Mouse (Mus musculus): ENCODE measurements around the gene Pxn.
A peak's percentile ranks its signal among the peaks of the same experiment; 100 is the strongest.
"Not testable (repeated sequence)": the region's sequence is repeated elsewhere in the genome, so short reads cannot be mapped to it uniquely, and the experiment has no call there.

Pxn gene

GRCm38 (mm10) chr5:115509321-115509761 lies 2.9 kb downstream of the Pxn start:
- DNase-seq (ENCODE audit: low spot score in 2 of 2): no peak

GRCm38 (mm10) chr5:115509790-115510689 lies 3.6 kb downstream of the Pxn start:
- DNase-seq (ENCODE audit: low spot score in 2 of 2): no peak

GRCm38 (mm10) chr5:115512375-115512774 lies 5.9 kb downstream of the Pxn start:
- no peak for DNase-seq (ENCODE audit: low spot score in 2 of 2)

GRCm38 (mm10) chr5:115513246-115513645 lies 6.8 kb downstream of the Pxn start:
- no peak for DNase-seq (ENCODE audit: low spot score in 2 of 2)

- no peak for DNase-seq (ENCODE audit: low spot score in 2 of 2)
Observed at GRCm38 (mm10) chr5:115513721-115514120, 7.2 kb downstream of the Pxn start.

- no peak for DNase-seq (ENCODE audit: low spot score in 2 of 2)
Observed at GRCm38 (mm10) chr5:115514346-115514745, 7.9 kb downstream of the Pxn start.

- peak in 1 of 2 experiments; percentile 32 for DNase-seq (ENCODE audit: low spot score in 2 of 2)
Observed at GRCm38 (mm10) chr5:115514896-115515587, 8.6 kb downstream of the Pxn start.

- DNase-seq (ENCODE audit: low spot score in 2 of 2): no peak
Observed at GRCm38 (mm10) chr5:115516081-115516907, 9.8 kb downstream of the Pxn start.

GRCm38 (mm10) chr5:115516908-115517307 lies 10.4 kb downstream of the Pxn start:
- no peak for DNase-seq (ENCODE audit: low spot score in 2 of 2)

GRCm38 (mm10) chr5:115517501-115517900 lies 11.0 kb downstream of the Pxn start:
- no peak for DNase-seq (ENCODE audit: low spot score in 2 of 2)

GRCm38 (mm10) chr5:115518214-115518613 lies 11.7 kb downstream of the Pxn start:
- not testable (repeated sequence) for DNase-seq (ENCODE audit: low spot score in 2 of 2)

GRCm38 (mm10) chr5:115520325-115520869 lies 13.9 kb downstream of the Pxn start:
- no peak for DNase-seq (ENCODE audit: low spot score in 2 of 2)

GRCm38 (mm10) chr5:115521553-115522461 lies 15.3 kb downstream of the Pxn start:
- DNase-seq (ENCODE audit: low spot score in 2 of 2): no peak

- no peak for DNase-seq (ENCODE audit: low spot score in 2 of 2)
Observed at GRCm38 (mm10) chr5:115522531-115522930, 16.1 kb downstream of the Pxn start.

GRCm38 (mm10) chr5:115522981-115523499 lies 16.6 kb downstream of the Pxn start:
- DNase-seq (ENCODE audit: low spot score in 2 of 2): no peak

GRCm38 (mm10) chr5:115523971-115524370 lies 17.5 kb downstream of the Pxn start:
- DNase-seq (ENCODE audit: low spot score in 2 of 2): no peak

- no peak for DNase-seq (ENCODE audit: low spot score in 2 of 2)
Observed at GRCm38 (mm10) chr5:115524471-115524870, 18.0 kb downstream of the Pxn start.

- no peak for DNase-seq (ENCODE audit: low spot score in 2 of 2)
Observed at GRCm38 (mm10) chr5:115525416-115525815, 18.9 kb downstream of the Pxn start.

- DNase-seq (ENCODE audit: low spot score in 2 of 2): no peak
Observed at GRCm38 (mm10) chr5:115525943-115526342, 19.5 kb downstream of the Pxn start.

GRCm38 (mm10) chr5:115526456-115527202 lies 20.2 kb downstream of the Pxn start:
- DNase-seq (ENCODE audit: low spot score in 2 of 2): no peak
